Mouse (Mus musculus): Measurements from ENCODE around the gene Flvcr1.

The Flvcr1 gene

GRCm38 (mm10) chr1:191026021-191026713, at the start of gene Flvcr1:
TSS of gene Flvcr1 (minus strand) at chr1:191026158.
- DNase-seq (ENCODE audit: low spot score), result peak; percentile 98

- peak; percentile 40 for DNase-seq (ENCODE audit: low spot score)
Measured at GRCm38 (mm10) chr1:191075199-191075883, 49.4 kb upstream of the Flvcr1 start.

- no peak for DNase-seq (ENCODE audit: low spot score)
Measured at GRCm38 (mm10) chr1:191073486-191073885, 47.5 kb upstream of the Flvcr1 start.

- peak; percentile 27 for DNase-seq (ENCODE audit: low spot score)
Measured at GRCm38 (mm10) chr1:191073001-191073400, 47.0 kb upstream of the Flvcr1 start.

GRCm38 (mm10) chr1:191072329-191072913, 46.5 kb upstream of the Flvcr1 start:
- no peak for DNase-seq (ENCODE audit: low spot score)

- DNase-seq (ENCODE audit: low spot score), result no peak
Measured at GRCm38 (mm10) chr1:191071613-191072012, 45.7 kb upstream of the Flvcr1 start.

GRCm38 (mm10) chr1:191070259-191070658, 44.3 kb upstream of the Flvcr1 start:
- DNase-seq (ENCODE audit: low spot score), result no peak

GRCm38 (mm10) chr1:191068377-191068776, 42.4 kb upstream of the Flvcr1 start:
- no peak for DNase-seq (ENCODE audit: low spot score)

GRCm38 (mm10) chr1:191065188-191065587, 39.2 kb upstream of the Flvcr1 start:
- DNase-seq (ENCODE audit: low spot score), result no peak

GRCm38 (mm10) chr1:191064535-191064934, 38.6 kb upstream of the Flvcr1 start:
- DNase-seq (ENCODE audit: low spot score), result no peak

GRCm38 (mm10) chr1:191063700-191064099, 37.7 kb upstream of the Flvcr1 start:
- DNase-seq (ENCODE audit: low spot score), result no peak

GRCm38 (mm10) chr1:191062781-191063485, 37.0 kb upstream of the Flvcr1 start, which contains the start of the genes Tatdn3 and Nsl1:
TSS of gene Tatdn3 (minus strand) at chr1:191062932.
TSS of gene Nsl1 (plus strand) at chr1:191063012.
- DNase-seq (ENCODE audit: low spot score), result peak; percentile 91

GRCm38 (mm10) chr1:191062241-191062780, 36.4 kb upstream of the Flvcr1 start:
- DNase-seq (ENCODE audit: low spot score), result no peak

GRCm38 (mm10) chr1:191057461-191057860, 31.5 kb upstream of the Flvcr1 start:
- no peak for DNase-seq (ENCODE audit: low spot score)

- no peak for DNase-seq (ENCODE audit: low spot score)
Measured at GRCm38 (mm10) chr1:191055533-191055873, 29.5 kb upstream of the Flvcr1 start.

GRCm38 (mm10) chr1:191054870-191055532, 29.0 kb upstream of the Flvcr1 start:
- no peak for DNase-seq (ENCODE audit: low spot score)

GRCm38 (mm10) chr1:191053555-191053954, 27.6 kb upstream of the Flvcr1 start:
- no peak for DNase-seq (ENCODE audit: low spot score)

- DNase-seq (ENCODE audit: low spot score), result no peak
Measured at GRCm38 (mm10) chr1:191046231-191046824, 20.4 kb upstream of the Flvcr1 start.

- no peak for DNase-seq (ENCODE audit: low spot score)
Measured at GRCm38 (mm10) chr1:191045264-191045663, 19.3 kb upstream of the Flvcr1 start.

GRCm38 (mm10) chr1:191042688-191043087, 16.7 kb upstream of the Flvcr1 start:
- DNase-seq (ENCODE audit: low spot score), result no peak

- DNase-seq (ENCODE audit: low spot score), result no peak
Measured at GRCm38 (mm10) chr1:191042106-191042505, 16.1 kb upstream of the Flvcr1 start.

Data from ovary, postnatal 36 days (tissue).